Mouse (Mus musculus): ENCODE measurements around the gene Stk24. TPM values are rescaled to one million over a fixed set of nuclear protein-coding genes. Genes with fewer than 3 reads are reported as not detected.

Stk24 gene
- total RNA-seq, 2 experiments from 2014 or later: 73.4 to 97.1 TPM

GRCm38 (mm10) chr14:121383801-121384200, 4.0 kb upstream of the Stk24 start:
- ATAC-seq (replicated peaks; ENCODE audit: poor library complexity): no peak

- peak; percentile 55 for ATAC-seq (replicated peaks; ENCODE audit: poor library complexity)
Observed at GRCm38 (mm10) chr14:121379116-121379826, 540 bp downstream of the Stk24 start.

DNA sequence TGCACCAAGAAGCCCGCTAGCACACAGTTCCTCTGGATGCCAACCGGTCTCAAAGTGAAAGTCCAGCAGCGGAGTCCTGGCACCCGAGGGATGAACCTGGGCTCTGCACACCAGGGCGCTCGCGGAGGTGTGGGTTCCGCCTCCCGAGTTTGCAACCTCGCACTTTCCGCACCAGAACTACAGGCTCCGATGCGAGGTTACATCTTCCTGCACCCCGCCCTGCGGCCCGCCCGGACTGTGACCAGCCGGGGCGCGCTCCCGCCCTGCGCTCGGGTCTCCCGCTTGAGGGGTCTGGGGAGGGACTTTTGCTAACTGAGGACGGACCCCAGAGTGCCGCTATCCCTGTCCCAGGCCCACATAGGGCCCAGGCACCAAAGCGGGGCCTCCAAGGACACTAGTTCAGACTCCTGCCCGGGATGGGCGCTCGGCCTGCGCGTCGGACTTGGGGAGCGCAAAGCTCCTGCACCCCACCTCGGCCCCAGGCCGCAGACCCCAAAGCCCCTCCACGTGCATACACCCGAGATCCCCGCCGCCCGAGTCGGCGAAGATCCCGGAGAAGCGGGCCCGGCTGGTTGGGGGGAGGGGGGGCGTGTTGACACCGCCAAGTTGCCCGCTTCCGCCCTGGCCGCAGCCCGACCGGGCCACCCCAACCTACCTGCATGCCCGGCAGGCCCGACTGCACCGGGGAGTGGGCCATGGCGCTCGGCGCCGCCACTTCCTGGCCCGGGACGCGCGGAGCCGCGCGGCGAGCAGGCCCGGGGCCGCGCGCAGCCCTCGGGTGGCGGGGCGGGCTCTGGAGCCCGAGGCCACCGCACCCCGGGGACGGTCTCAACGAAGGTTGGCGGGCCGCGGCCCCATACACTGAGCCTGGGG, 1.3 kb downstream of the Stk24 start:
- ATAC-seq (replicated peaks; ENCODE audit: poor library complexity): peak; percentile 43

DNA sequence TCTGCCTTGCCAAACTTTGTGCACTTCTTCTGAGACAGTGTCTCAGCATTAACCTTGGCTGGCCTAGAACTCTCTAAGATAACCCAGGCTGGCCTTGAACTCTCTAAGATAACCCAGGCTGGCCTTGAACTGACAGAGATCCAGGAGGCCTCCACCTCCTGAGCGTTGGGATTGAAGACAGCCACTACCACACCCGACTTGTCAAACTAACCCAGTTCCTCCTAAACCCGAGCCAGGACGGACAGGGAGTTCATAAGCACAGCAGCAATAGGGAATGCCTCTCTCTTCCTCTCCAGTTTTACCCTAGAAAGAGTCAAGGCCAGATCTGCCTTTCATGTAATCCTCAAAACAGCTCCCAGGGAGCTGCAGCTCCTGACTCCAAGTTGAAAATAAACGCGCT, 3.2 kb downstream of the Stk24 start:
- no peak for ATAC-seq (replicated peaks; ENCODE audit: poor library complexity)

DNA sequence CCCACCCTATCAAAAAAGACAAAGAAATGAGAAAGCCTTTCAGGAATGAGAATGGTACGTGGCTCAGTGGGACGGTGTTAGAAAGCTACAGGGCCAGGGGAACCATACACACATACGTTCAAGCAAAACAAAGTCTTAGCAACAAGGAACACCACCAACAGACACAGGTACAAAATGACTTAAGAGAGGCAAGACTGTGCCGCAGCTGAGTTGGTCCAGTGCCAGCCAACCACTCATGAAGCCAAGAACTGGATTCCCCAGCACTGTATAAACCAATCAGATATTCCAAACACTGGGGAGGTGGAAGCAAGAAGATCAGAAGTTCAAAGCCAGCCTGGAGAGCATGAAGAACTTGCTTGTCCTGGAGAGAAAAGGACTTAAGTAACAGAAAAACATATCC, 5.9 kb downstream of the Stk24 start:
- no peak for ATAC-seq (replicated peaks; ENCODE audit: poor library complexity)

- peak; percentile 12; the same call in 1 of the 2 replicates for ATAC-seq (replicated peaks; ENCODE audit: poor library complexity)
Observed at GRCm38 (mm10) chr14:121373020-121373419, 6.8 kb downstream of the Stk24 start.

DNA sequence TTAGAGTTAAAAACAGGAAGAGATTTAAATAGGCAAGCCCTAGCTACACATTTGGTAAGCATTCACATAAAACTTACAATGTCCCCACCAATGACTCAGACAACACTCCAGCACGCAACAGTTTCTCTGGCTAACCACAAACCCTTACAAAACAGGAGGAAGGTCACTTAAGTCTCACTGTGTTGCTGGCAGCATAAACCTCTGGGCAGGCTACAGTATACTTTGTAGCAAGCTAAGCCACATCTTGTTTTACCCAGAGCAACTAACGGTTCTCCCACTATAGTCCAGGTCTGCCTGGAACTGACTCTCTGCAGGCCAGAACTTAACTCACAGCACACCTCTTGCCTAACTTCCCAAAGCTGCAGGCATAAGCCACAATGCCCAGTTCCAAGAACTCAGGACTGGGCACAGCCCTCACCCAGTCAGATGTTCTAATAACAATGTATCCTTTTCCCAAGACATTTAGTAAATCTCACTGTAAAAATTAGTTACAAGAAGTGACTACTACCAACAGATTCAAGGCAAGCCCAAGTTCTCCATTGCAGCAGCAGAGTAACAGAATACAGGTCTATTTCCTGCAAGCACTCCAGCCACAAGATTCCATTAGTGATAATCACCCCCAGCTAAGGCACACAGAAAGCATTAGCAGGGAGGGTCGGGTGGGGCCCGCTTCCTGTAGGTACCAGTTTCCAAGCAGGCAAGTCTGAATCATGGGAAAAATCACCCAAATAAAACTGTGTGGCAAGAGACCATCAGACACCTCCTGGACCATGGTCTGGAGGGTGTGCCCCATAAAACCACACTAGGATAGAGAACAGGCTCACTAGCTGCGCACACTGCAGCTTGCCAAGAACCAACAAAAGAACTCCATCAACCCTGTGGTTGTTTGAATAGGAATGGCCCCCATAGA, 7.6 kb downstream of the Stk24 start:
- ATAC-seq (replicated peaks; ENCODE audit: poor library complexity): peak; percentile 70

DNA sequence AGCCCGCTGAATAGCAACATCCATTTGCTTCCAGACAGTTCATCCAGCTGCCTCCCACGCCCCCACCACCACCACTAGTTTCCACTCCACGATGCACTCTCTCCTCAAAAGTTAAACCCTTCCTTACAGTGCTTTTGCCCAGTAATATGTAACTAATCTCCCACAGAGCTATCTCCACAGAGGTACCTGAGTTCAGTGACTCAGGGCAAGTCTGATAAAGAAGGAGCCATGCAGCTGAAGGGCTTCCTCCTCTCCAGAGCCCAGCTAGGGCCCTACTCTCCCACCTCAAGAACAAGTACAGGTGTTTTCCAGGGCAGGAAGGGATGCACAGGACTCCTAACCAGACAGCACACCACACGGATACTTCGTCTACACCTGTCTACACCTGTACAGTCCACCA, 10.4 kb downstream of the Stk24 start:
- ATAC-seq (replicated peaks; ENCODE audit: poor library complexity): no peak

GRCm38 (mm10) chr14:121368108-121368705, 11.6 kb downstream of the Stk24 start:
- no peak for ATAC-seq (replicated peaks; ENCODE audit: poor library complexity)

DNA sequence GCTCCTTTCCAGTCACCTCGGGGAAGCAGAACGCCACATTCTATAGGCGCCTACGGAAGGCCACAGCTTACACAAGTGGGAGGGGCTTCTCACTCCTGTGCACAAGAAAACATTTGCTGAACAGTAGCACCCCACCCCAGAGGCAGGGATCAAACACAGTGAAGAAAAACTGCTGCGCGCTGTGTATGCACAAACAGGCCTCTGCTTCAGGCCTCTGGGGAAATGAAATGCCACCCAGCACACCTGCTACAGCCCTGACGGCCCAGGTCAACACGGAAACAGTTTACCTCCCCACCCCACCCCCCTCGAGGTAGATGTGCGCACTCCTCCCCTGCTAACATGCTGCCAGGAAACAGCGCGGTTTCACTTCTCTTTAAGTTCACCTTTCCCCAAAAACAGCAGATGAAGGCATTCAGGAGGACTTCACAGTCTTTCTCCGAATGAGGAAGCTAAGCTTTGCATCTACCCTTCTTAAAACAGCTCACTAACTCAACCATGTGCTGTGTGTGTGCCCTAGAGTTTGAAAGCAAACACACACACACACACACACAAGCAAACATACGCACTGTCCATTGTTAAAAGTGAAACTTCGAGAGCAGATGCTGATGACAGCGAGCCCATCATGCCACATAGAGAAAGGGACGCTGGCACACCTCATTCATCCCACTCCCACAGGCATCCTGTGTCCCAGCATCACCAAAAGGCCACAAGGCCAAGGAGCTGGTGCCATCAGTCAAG, 13.7 kb downstream of the Stk24 start:
- peak; percentile 27 for ATAC-seq (replicated peaks; ENCODE audit: poor library complexity)

DNA sequence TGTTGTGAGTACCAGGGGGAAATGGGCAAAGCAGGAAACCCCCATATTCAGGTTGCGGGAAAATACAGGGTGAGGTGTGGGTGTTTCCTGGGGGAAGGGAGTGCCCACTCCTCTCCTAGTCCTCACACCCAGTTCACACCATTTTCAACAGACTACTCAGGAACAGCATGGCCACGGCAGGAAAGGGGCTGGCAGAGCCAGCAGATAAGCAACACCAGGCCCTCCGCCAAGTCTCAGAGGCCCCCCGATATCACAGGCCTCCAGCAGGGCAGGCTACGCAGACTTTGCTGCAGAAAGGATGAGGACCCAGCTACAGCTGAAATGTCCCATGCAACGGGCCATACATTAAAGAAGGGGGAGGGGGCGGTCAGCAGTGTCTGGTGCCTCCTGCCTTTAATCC, 14.4 kb downstream of the Stk24 start:
- peak; percentile 60 for ATAC-seq (replicated peaks; ENCODE audit: poor library complexity)

DNA sequence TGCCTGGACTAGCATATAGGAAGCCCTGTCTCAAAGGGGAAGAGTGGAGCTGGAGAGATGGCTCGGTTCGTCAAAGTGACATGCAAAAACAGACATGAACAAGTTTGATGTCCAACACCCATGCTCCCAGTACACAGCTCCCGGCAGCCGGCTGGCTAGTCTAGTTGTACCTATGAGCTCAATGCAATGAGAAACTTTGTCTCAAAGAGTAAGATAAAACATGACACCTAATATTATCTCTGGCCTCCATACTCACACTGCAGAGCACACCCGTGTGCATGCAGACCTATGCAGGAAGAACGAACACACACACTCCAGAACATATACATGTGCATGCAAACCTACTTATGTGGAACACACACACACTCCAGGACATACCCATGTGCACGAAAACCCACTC, 15.5 kb downstream of the Stk24 start:
- ATAC-seq (replicated peaks; ENCODE audit: poor library complexity): peak; percentile 4; the same call in 1 of the 2 replicates

DNA sequence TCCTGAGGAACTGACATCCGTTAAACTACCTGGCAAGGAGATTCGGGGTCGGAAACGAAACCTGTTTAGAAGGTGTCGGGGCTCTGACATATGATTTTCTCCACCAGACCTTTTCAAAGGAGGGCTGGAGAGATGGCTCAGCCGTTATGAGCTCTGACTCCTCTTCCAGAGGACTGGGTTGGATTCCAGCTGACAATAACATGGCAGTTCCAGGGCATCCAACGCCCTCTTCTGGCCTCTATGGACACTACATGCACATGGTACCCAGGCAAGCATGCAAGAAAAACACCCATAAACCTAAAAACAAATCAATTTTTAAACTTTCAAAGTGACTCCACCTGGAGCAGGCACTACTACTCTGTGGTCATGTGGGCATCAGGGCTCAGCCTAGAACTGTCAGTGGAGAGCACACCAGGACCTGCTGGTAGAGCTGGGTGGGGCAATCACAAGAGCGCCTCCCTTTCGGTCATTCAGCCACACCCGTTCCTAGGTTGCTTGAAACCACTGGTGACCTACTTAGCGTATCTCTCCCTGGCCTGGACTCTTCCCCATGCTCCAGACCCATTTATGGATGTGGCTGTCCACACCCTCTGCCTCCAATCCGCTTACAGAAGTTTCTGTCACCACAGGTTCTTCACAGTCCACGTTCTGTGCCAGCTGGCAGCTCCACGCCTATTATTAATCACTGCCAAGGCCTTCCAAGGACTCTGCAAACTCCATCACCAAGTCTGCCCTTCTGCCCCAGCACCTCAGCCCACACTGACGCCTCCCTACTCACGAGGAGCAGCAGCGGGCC, 18.3 kb downstream of the Stk24 start:
- peak; percentile 2; the same call in 1 of the 2 replicates for ATAC-seq (replicated peaks; ENCODE audit: poor library complexity)

- ATAC-seq (replicated peaks; ENCODE audit: poor library complexity): no peak
Observed at GRCm38 (mm10) chr14:121359850-121360249, 20.0 kb downstream of the Stk24 start.

DNA sequence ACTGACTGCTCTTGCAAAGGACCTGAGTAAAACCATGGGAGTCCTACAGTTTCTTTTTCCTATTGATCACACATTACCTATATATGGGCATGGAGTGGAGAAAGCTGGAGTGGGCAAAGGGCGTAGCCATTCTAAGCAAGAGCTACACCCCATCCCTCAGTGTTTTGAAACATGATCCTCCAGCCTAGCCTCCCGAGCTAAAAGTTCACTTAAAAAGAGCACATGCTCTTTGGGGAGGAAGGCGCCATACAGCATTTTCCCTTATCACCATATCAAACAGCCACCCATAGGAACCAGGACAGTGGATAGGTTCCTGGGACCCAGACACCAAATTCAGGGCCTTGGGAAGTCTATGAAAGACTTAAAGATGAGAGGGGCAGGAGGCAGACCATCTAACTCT, 20.8 kb downstream of the Stk24 start:
- ATAC-seq (replicated peaks; ENCODE audit: poor library complexity): no peak

GRCm38 (mm10) chr14:121358327-121358726, 21.5 kb downstream of the Stk24 start:
- peak; percentile 29 for ATAC-seq (replicated peaks; ENCODE audit: poor library complexity)

DNA sequence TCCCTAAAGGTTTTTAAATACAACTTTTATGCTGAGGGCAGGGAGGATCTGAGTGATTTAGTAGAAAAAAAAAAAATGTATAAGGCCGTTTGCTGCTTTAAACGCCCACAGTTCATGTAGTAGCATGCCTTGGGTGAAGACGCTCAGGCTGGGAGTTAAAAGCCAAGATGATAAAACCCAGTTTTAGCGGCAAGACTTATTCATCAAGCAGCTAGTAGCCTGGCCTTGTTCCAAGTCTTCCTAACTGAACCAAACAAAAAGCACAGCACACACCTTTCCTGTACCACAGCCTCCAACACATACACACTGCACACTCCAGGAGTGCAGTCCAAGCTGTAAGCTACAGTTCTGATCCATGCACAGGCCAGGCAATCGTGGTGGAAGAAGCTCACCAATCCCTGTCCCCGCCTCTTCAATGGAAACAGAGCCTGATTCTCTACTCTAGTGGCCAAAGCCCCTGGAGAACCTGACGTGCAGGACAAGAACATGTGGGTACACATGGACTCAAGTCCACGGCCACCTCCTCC, 23.4 kb downstream of the Stk24 start:
- peak; percentile 15; the same call in 1 of the 2 replicates for ATAC-seq (replicated peaks; ENCODE audit: poor library complexity)

- ATAC-seq (replicated peaks; ENCODE audit: poor library complexity): peak; percentile 70
Observed at GRCm38 (mm10) chr14:121355732-121356131, 24.1 kb downstream of the Stk24 start.
